Mouse (Mus musculus): Measurements from ENCODE around the gene Vcp.
A peak's percentile ranks its signal among the peaks of the same experiment; 100 is the strongest.

Gene Vcp

GRCm38 (mm10) chr4:42945952-42946351, 54.4 kb downstream of the Vcp start:
- DNase-seq (ENCODE audit: low read depth, low spot score): peak; percentile 45

GRCm38 (mm10) chr4:42945445-42945844, 54.9 kb downstream of the Vcp start:
- no peak for DNase-seq (ENCODE audit: low read depth, low spot score)

GRCm38 (mm10) chr4:42945043-42945442, 55.3 kb downstream of the Vcp start:
- no peak for DNase-seq (ENCODE audit: low read depth, low spot score)

GRCm38 (mm10) chr4:42944185-42944584, 56.1 kb downstream of the Vcp start:
- no peak for DNase-seq (ENCODE audit: low read depth, low spot score)

GRCm38 (mm10) chr4:42943341-42943740, 57.0 kb downstream of the Vcp start:
- DNase-seq (ENCODE audit: low read depth, low spot score): no peak

- no peak for DNase-seq (ENCODE audit: low read depth, low spot score)
Measured at GRCm38 (mm10) chr4:42941396-42941795, 58.9 kb downstream of the Vcp start.

- no peak for DNase-seq (ENCODE audit: low read depth, low spot score)
Measured at GRCm38 (mm10) chr4:42933630-42934029, 66.7 kb downstream of the Vcp start.

GRCm38 (mm10) chr4:42932229-42932969, 67.9 kb downstream of the Vcp start:
- no peak for DNase-seq (ENCODE audit: low read depth, low spot score)
